Comparison of ENCODE assay signal across 7 mouse cellular contexts in the genomic region with DNA sequence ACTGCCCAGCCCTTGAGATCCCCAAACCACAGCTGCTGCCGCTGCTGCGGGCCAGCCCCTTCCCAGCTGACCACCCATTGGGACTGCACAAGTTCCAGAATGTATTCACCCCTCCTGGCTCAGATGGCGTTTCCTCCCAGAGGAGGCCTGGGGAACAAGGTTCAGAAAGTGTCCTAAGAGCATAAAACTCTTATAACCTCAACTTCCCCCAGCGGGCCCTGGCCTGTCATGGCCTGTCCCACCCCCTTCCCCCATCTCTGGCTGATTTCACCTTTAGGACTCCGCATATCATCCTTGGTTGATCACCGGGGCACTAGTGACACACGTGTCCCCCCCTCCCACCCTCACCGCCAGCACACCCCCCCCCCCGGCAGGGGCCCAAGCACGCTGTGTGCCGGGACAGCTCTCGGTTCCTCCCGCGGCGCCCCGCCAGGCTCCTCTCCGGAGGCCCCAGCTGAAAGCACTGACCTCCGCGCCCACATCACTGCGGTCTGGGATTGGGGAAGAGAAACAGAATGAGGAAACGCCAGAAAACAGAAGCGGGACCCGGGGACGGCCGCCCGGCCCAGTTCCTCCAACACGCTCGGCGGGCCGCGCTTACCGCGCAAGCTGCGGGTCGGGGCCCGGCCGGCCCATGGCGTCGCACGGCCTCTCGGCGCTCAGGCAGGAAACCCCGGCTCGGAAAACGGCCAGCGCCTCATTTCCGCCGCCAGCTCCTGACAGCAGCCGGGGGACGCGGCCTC. TPM values are rescaled to one million over a fixed set of nuclear protein-coding genes. Genes with fewer than 3 reads are reported as not detected.
DNase-seq lines count a peak whose midpoint lies in the region; ATAC-seq and TF ChIP-seq lines count a peak whose summit lies in the region.

No protein-coding gene starts in this region.

- H3K27me3 ChIP-seq in embryonic facial prominence, embryonic 12.5 days, result peaks cover 37% of the 10 kb centered on the region
- no peaks in the 10 kb centered on the region for H3K27me3 ChIP-seq in heart, postnatal 0 days (ENCODE audit: control insufficient read depth, insufficient read depth, low read length)
- no peaks in the 10 kb centered on the region for H3K27me3 ChIP-seq in limb, embryonic 15.5 days
- peaks cover 21% of the 10 kb centered on the region for H3K27me3 ChIP-seq in midbrain, embryonic 16.5 days (ENCODE audit: control insufficient read depth, insufficient read depth, low read depth, low read length)

- peak overlapping the region; percentile 69 for H3K27ac ChIP-seq in embryonic facial prominence, embryonic 12.5 days
- peak overlapping the region; percentile 90 for H3K27ac ChIP-seq in heart, postnatal 0 days (ENCODE audit: low read depth)
- peak overlapping the region; percentile 66 for H3K27ac ChIP-seq in limb, embryonic 15.5 days
- H3K27ac ChIP-seq in midbrain, embryonic 16.5 days (ENCODE audit: low read length), result 0 out of 2 replicates have a peak overlapping the region, but pooled peaks have one; percentile 36

- peak; percentile 80 to 89 for DNase-seq in spleen, adult 18-20 months
- no peak for DNase-seq in spleen, adult 12 weeks (ENCODE audit: low spot score)
- DNase-seq in heart, postnatal 0 days (ENCODE audit: low spot score), result no peak
- DNase-seq in urinary bladder, postnatal 25 days (ENCODE audit: low spot score), result no peak

- H3K9me3 ChIP-seq in embryonic facial prominence, embryonic 12.5 days, result no peaks in the 10 kb centered on the region
- no peaks in the 10 kb centered on the region for H3K9me3 ChIP-seq in heart, postnatal 0 days (replicated peaks; ENCODE audit: control insufficient read depth, low read length)
- H3K9me3 ChIP-seq in limb, embryonic 15.5 days, result no peaks in the 10 kb centered on the region
- H3K9me3 ChIP-seq in midbrain, embryonic 16.5 days (replicated peaks; ENCODE audit: control insufficient read depth, low read length, poor library complexity, severe bottlenecking), result no peaks in the 10 kb centered on the region

- no peak for ATAC-seq in embryonic facial prominence, embryonic 12.5 days (ENCODE audit: insufficient number of reproducible peaks, insufficient read depth, low FRiP score, low TSS enrichment)
- peak; percentile 1; the same call in 1 of the 2 replicates for ATAC-seq in heart, postnatal 0 days (ENCODE audit: insufficient read depth, low read depth)
- ATAC-seq in limb, embryonic 15.5 days (ENCODE audit: insufficient number of reproducible peaks, low FRiP score, low TSS enrichment, low read depth), result no peak; the same call in 1 of the 2 replicates
- ATAC-seq in midbrain, embryonic 16.5 days, result peak; percentile 0; the same call in 1 of the 2 replicates

- H3K4me1 ChIP-seq in embryonic facial prominence, embryonic 12.5 days, result peaks cover 51% of the 10 kb centered on the region
- peaks cover 28% of the 10 kb centered on the region; the same call in 1 of the 2 replicates for H3K4me1 ChIP-seq in heart, postnatal 0 days (ENCODE audit: control insufficient read depth, insufficient read depth)
- peaks cover 63% of the 10 kb centered on the region for H3K4me1 ChIP-seq in limb, embryonic 15.5 days
- H3K4me1 ChIP-seq in midbrain, embryonic 16.5 days (ENCODE audit: control insufficient read depth, insufficient read depth, low read length), result peaks cover 30% of the 10 kb centered on the region

- H3K4me3 ChIP-seq in embryonic facial prominence, embryonic 12.5 days, result peak overlapping the region; percentile 75
- peak overlapping the region; percentile 85 for H3K4me3 ChIP-seq in heart, postnatal 0 days (ENCODE audit: low read depth, low read length)
- H3K4me3 ChIP-seq in limb, embryonic 15.5 days, result peak overlapping the region; percentile 66
- H3K4me3 ChIP-seq in midbrain, embryonic 16.5 days (ENCODE audit: low read depth, low read length), result peak overlapping the region; percentile 82

- TF ChIP-seq CTCF in heart, postnatal 0 days (IDR thresholded peaks at IDR 0.05; ENCODE audit: low read depth), result no peak

- no peak; the same call in 1 of the 2 replicates for TF ChIP-seq EP300 in heart, postnatal 0 days (IDR thresholded peaks at IDR 0.05; ENCODE audit: low read depth)

- no peaks in the 10 kb centered on the region for H3K36me3 ChIP-seq in embryonic facial prominence, embryonic 12.5 days
- H3K36me3 ChIP-seq in heart, postnatal 0 days (replicated peaks; ENCODE audit: control insufficient read depth, insufficient read depth, low read length), result no peaks in the 10 kb centered on the region
- H3K36me3 ChIP-seq in limb, embryonic 15.5 days, result no peaks in the 10 kb centered on the region
- H3K36me3 ChIP-seq in midbrain, embryonic 16.5 days (ENCODE audit: control insufficient read depth, insufficient read depth, low read length), result no peaks in the 10 kb centered on the region

- H3K4me2 ChIP-seq in embryonic facial prominence, embryonic 12.5 days (replicated peaks), result peak overlapping the region; percentile 95
- H3K4me2 ChIP-seq in heart, postnatal 0 days (ENCODE audit: low read depth, low read length), result peak overlapping the region; percentile 83
- peak overlapping the region; percentile 91 for H3K4me2 ChIP-seq in limb, embryonic 15.5 days
- peak overlapping the region; percentile 87 for H3K4me2 ChIP-seq in midbrain, embryonic 16.5 days (ENCODE audit: low read length)

- peak overlapping the region; percentile 77 for H3K9ac ChIP-seq in embryonic facial prominence, embryonic 12.5 days
- H3K9ac ChIP-seq in heart, postnatal 0 days (replicated peaks; ENCODE audit: low read depth, low read length), result peak overlapping the region; percentile 84
- H3K9ac ChIP-seq in limb, embryonic 15.5 days, result peak overlapping the region; percentile 73
- H3K9ac ChIP-seq in midbrain, embryonic 16.5 days (ENCODE audit: low read depth, low read length), result peak overlapping the region; percentile 81

- WGBS in embryonic facial prominence, embryonic 12.5 days, result under 1% methylated on average over 51 of the region's 51 CpGs
- under 1% methylated on average over 51 of the region's 51 CpGs for WGBS in heart, postnatal 0 days
- WGBS in limb, embryonic 15.5 days, result under 1% methylated on average over 50 of the region's 51 CpGs
- under 1% methylated on average over 50 of the region's 51 CpGs for WGBS in midbrain, embryonic 16.5 days

RNA-seq across cellular contexts. Expression of gene Sh2b3, which starts 1.3 kb away (rescaled TPM):
- polyA plus RNA-seq in embryonic facial prominence, embryonic 12.5 days (2016; fragmentation: Nextera tagmentation; extraction: Ambion mirVana), result 13.1 and 14.4 TPM in 2 replicates
- 58.5 and 60.4 TPM in 2 replicates for total RNA-seq in heart, postnatal 0 days (2014; rRNA removed; ENCODE audit: low replicate concordance)
- polyA plus RNA-seq in heart, postnatal 0 days (2015; fragmentation: Nextera tagmentation; extraction: Ambion mirVana), result 10.1 and 11.4 TPM in 2 replicates
- 13.1 and 14.8 TPM in 2 replicates for polyA plus RNA-seq in limb, embryonic 15.5 days (2015; fragmentation: Nextera tagmentation; extraction: Ambion mirVana)
- polyA plus RNA-seq in midbrain, embryonic 16.5 days (2015; fragmentation: Nextera tagmentation; extraction: Ambion mirVana), result 6.1 and 6.7 TPM in 2 replicates

RNA-seq across cellular contexts. Expression of gene Pheta1, which starts 12.7 kb away (rescaled TPM):
- polyA plus RNA-seq in embryonic facial prominence, embryonic 12.5 days (2016; fragmentation: Nextera tagmentation; extraction: Ambion mirVana), result 47.3 and 48.1 TPM in 2 replicates
- 25.2 and 32.2 TPM in 2 replicates for total RNA-seq in heart, postnatal 0 days (2014; rRNA removed; ENCODE audit: low replicate concordance)
- polyA plus RNA-seq in heart, postnatal 0 days (2015; fragmentation: Nextera tagmentation; extraction: Ambion mirVana), result 16.4 and 17.8 TPM in 2 replicates
- 28.0 and 29.0 TPM in 2 replicates for polyA plus RNA-seq in limb, embryonic 15.5 days (2015; fragmentation: Nextera tagmentation; extraction: Ambion mirVana)
- 43.4 and 51.3 TPM in 2 replicates for polyA plus RNA-seq in midbrain, embryonic 16.5 days (2015; fragmentation: Nextera tagmentation; extraction: Ambion mirVana)

Comparison
In these comparisons a context has a peak if more than half of its experiments do, and no peak if none do; other contexts are left out.
1. DNase-seq: peak in spleen, adult 18-20 months (2 of 2); none in spleen, adult 12 weeks (single experiment), heart, postnatal 0 days (single experiment) and urinary bladder, postnatal 25 days (single experiment).
2. ATAC-seq: peak in heart, postnatal 0 days (single experiment) and midbrain, embryonic 16.5 days (single experiment); none in embryonic facial prominence, embryonic 12.5 days (single experiment) and limb, embryonic 15.5 days (single experiment).
3. H3K27ac ChIP-seq: peak in every context shown above with its lines; median percentile 90 in heart, postnatal 0 days; 69 in embryonic facial prominence, embryonic 12.5 days; 66 in limb, embryonic 15.5 days; 36 in midbrain, embryonic 16.5 days.
4. Peak in every context shown above with its lines, with median percentiles within 50 percentile points of each other: H3K4me2 ChIP-seq, H3K4me3 ChIP-seq and H3K9ac ChIP-seq.